Mouse (Mus musculus) cerebellum, adult 9-11 months (tissue): ENCODE results near the gene Fgf23.

Experiments used
- DNase-seq: peaks from one replicate; pipeline ENCODE4 v3.0.0; 2022

Fgf23 gene

GRCm38 (mm10) chr6:127122221-127122806, 49.6 kb downstream of the Fgf23 start:
- no peak for DNase-seq

GRCm38 (mm10) chr6:127122996-127123395, 50.3 kb downstream of the Fgf23 start:
- no peak for DNase-seq

- DNase-seq: no peak
Observed at GRCm38 (mm10) chr6:127123506-127123905, 50.8 kb downstream of the Fgf23 start.

GRCm38 (mm10) chr6:127129659-127130058, 57.0 kb downstream of the Fgf23 start:
- DNase-seq: no peak

GRCm38 (mm10) chr6:127130377-127130776, 57.7 kb downstream of the Fgf23 start:
- DNase-seq: no peak
